Mouse (Mus musculus) gastrocnemius, postnatal 25 days (tissue): ENCODE data around the gene Il17d. TPM values are rescaled to one million over a fixed set of nuclear protein-coding genes. Genes with fewer than 3 reads are reported as not detected.

ENCODE experiments used
- DNase-seq: peaks from one replicate; pipeline ENCODE4 v3.0.0; 2022
- total RNA-seq, 2 experiments: library from RNA; stranded (reverse); gene quantifications; 1 replicate in 1 of 2; 2 replicates in 1 of 2; pipeline ENCODE4 v1.2.3; 2021

The Il17d gene
- total RNA-seq, 2 experiments from 2014 or later: 1.6 to 2.6 TPM

GRCm38 (mm10) chr14:57534961-57535360 lies 10.4 kb downstream of the Il17d start:
- DNase-seq: peak; percentile 76

- no peak for DNase-seq
Observed at GRCm38 (mm10) chr14:57535646-57536045, 11.1 kb downstream of the Il17d start.

GRCm38 (mm10) chr14:57536820-57537219 lies 12.2 kb downstream of the Il17d start:
- DNase-seq: no peak

- peak; percentile 24 for DNase-seq
Observed at GRCm38 (mm10) chr14:57537261-57538015, 12.9 kb downstream of the Il17d start.

GRCm38 (mm10) chr14:57540683-57541082 lies 16.1 kb downstream of the Il17d start:
- DNase-seq: no peak

GRCm38 (mm10) chr14:57542231-57542630 lies 17.7 kb downstream of the Il17d start:
- DNase-seq: no peak

- DNase-seq: no peak
Observed at GRCm38 (mm10) chr14:57543420-57544039, 19.0 kb downstream of the Il17d start.

GRCm38 (mm10) chr14:57545526-57545925 lies 20.9 kb downstream of the Il17d start:
- no peak for DNase-seq

GRCm38 (mm10) chr14:57546131-57546530 lies 21.6 kb downstream of the Il17d start:
- no peak for DNase-seq

- no peak for DNase-seq
Observed at GRCm38 (mm10) chr14:57546557-57547021, 22.0 kb downstream of the Il17d start.

- no peak for DNase-seq
Observed at GRCm38 (mm10) chr14:57547062-57547461, 22.5 kb downstream of the Il17d start.

- DNase-seq: no peak
Observed at GRCm38 (mm10) chr14:57552945-57553344, 28.4 kb downstream of the Il17d start.

GRCm38 (mm10) chr14:57554434-57554833 lies 29.9 kb downstream of the Il17d start:
- no peak for DNase-seq

GRCm38 (mm10) chr14:57555471-57556070 lies 31.0 kb downstream of the Il17d start:
- DNase-seq: no peak

GRCm38 (mm10) chr14:57556922-57557321 lies 32.3 kb downstream of the Il17d start:
- no peak for DNase-seq

GRCm38 (mm10) chr14:57565626-57566025 lies 41.0 kb downstream of the Il17d start:
- no peak for DNase-seq

- peak; percentile 94 for DNase-seq
Observed at GRCm38 (mm10) chr14:57571155-57572133, 46.9 kb downstream of the Il17d start, which contains the start of gene Eef1akmt1. Gene Eef1akmt1 (minus strand): TSS chr14:57571612.

- no peak for DNase-seq
Observed at GRCm38 (mm10) chr14:57574792-57575587, 50.4 kb downstream of the Il17d start.

GRCm38 (mm10) chr14:57576364-57577060 lies 51.9 kb downstream of the Il17d start:
- DNase-seq: no peak

- no peak for DNase-seq
Observed at GRCm38 (mm10) chr14:57591830-57592229, 67.3 kb downstream of the Il17d start.
